Mouse (Mus musculus): Measurements from ENCODE around the gene Med18. TPM values are rescaled to one million over a fixed set of nuclear protein-coding genes. Genes with fewer than 3 reads are reported as not detected.
A peak's percentile ranks its signal among the peaks of the same experiment; 100 is the strongest.

Gene Med18
- 6.4 and 8.0 TPM in 2 replicates for polyA plus RNA-seq (2012; ENCODE audit: insufficient read depth, insufficient read length, missing spikeins)

DNA sequence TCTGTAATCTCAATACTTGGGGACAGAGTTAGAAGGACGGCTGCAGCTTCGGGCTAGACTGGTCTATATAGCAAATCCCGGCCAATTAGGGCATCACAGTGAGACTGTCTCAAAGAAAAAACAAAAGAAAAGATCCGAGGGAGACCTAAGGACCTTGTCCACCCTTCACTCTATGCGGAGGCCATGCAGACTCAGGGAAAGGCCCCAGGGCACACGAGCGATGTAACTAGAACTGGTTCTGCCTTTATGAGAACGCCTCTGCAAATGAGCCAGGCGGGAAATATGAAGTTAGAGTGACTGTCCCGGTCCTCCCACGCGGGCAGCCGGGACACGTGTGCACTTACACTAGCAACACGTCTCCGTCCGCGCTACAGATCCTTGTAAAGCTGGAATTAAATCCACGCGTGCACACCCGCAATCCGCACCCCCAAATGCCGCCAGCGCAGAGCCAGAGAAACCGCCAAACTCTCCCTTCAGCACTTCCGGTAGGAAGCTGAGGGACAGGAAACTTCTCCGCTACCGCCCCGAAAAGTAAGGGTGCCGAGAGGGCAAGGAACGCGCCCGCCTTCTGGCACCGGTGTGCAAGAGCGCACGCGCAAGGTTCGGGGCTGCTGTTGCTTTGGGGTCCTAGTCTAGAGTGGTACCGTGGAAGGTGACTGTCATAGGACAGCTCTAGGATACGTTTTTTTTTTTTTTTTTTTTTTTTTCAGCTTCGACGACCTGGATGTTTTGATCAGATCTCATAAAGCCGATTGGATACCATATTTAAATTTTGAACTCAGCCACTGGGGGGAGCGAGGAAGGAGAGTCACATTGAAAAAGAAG, at the start of gene Med18:
Med18 (minus strand) TSS at position 492 of the 825 bp plus-strand sequence.
- Histone ChIP-seq H3K4me3 (ENCODE audit: insufficient read depth, low read length) (peak within 1 kb of the TSS; percentile 65), H3K27ac (ENCODE audit: insufficient read depth, low read depth, low read length) (peak within 1 kb of the TSS; percentile 37), H3K4me1 (ENCODE audit: control insufficient read depth, insufficient read depth, low read length) (peaks cover 10% of the 10 kb centered on the region)
- peak; percentile 78; the same call in 1 of the 2 replicates for TF ChIP-seq POLR2A (IDR thresholded peaks at IDR 0.05; ENCODE audit: borderline replicate concordance, low read depth, low read length)
- peak; percentile 55; the same call in 1 of the 2 replicates for TF ChIP-seq CTCF (IDR thresholded peaks at IDR 0.05; ENCODE audit: low read depth, low read length)

DNA sequence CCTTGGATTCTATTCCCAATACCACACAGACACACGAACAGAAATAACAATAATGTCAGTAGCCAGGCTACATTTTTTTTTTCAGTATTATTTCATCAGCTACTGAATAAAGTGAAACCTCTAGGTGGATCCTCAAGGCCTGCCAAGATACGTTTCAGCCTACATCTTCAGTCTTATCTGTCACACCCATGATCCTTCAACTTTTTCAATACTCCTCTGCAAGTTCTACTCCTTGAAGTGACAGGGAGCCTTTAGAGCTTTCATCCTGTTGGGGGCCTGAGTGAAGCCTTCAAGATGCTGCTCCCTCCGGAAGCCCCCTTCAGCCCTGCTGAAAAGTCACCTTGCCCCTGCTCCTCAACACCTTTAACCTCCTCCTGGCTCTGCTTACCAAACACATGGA, 48.4 kb upstream of the Med18 start:
- peaks cover 37% of the 10 kb centered on the region for H3K4me1 ChIP-seq (ENCODE audit: control insufficient read depth, insufficient read depth, low read length)
- H3K27ac ChIP-seq (ENCODE audit: insufficient read depth, low read depth, low read length): no peak overlapping the region
- H3K4me3 ChIP-seq (ENCODE audit: insufficient read depth, low read length): no peak overlapping the region
- TF ChIP-seq POLR2A (IDR thresholded peaks at IDR 0.05; ENCODE audit: borderline replicate concordance, low read depth, low read length) (no peak), CTCF (IDR thresholded peaks at IDR 0.05; ENCODE audit: low read depth, low read length) (no peak)

DNA sequence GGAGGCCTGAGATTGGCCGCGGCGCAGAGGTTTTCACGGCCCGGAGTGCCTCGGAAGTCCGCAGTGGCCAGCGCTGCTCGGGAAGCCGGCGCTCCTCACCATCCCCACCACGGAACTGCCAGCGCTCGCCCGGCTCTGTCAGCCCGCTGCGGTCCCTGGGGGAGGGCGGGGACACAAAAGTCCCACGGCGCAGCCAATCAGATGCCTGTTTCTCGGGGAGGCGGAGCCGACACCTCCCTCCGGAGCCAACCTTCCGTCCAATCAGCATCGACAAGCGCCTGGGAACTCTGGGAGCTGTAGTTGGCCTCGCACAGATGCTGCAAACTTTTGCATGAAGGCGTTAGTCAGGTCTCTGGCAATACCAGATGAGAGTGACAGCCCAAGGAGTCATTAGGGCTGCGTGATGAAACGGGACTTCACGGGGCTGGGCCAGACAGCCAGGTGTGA, 46.7 kb upstream of the Med18 start, which contains the start of gene Sesn2:
Sesn2 (minus strand) TSS at position 150 of the 447 bp plus-strand sequence.
- TF ChIP-seq CTCF (IDR thresholded peaks at IDR 0.05; ENCODE audit: low read depth, low read length): no peak
- TF ChIP-seq POLR2A (IDR thresholded peaks at IDR 0.05; ENCODE audit: borderline replicate concordance, low read depth, low read length): peak; percentile 80; the same call in 1 of the 2 replicates
- peaks cover 43% of the 10 kb centered on the region for H3K4me1 ChIP-seq (ENCODE audit: control insufficient read depth, insufficient read depth, low read length)
- H3K4me3 ChIP-seq (ENCODE audit: insufficient read depth, low read length): peak within 1 kb of the TSS; percentile 86
- peak within 1 kb of the TSS; percentile 52 for H3K27ac ChIP-seq (ENCODE audit: insufficient read depth, low read depth, low read length)

DNA sequence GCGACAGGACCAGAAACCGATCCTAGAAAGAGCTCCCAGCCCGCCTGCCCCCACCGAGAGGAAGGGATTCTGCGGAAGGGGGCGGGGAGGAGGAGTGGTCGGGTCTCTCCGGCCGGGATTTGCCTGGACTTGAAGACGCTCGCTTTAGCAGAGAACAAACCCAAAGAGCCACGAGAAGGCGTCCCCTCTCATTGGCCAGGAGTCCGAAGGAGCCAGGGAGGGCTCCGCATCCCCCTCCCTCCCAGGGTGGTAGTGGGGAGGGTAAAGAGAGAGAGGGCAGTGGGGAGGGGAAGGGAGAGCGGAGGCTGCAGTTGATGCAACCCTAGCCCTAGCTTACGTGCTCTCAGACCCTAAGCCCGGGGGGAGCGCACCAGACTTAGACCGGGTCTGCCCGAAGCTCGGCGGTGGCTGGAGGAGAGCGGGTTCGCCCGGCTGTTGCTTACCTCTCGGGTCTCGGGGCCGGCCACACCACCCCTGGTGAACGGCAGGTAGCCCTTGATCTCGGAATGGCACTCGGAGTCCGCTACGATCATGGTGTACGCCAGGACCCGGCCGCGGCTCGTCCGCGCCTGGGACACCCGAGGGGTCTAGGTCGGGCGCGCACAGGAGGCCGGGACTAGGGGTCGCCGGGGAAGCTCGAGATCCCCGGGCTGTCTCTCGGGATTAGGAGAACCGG, 46.0 kb upstream of the Med18 start:
- peaks cover 48% of the 10 kb centered on the region for H3K4me1 ChIP-seq (ENCODE audit: control insufficient read depth, insufficient read depth, low read length)
- peak overlapping the region; percentile 86 for H3K4me3 ChIP-seq (ENCODE audit: insufficient read depth, low read length)
- peak overlapping the region; percentile 52 for H3K27ac ChIP-seq (ENCODE audit: insufficient read depth, low read depth, low read length)
- TF ChIP-seq CTCF (IDR thresholded peaks at IDR 0.05; ENCODE audit: low read depth, low read length): no peak

DNA sequence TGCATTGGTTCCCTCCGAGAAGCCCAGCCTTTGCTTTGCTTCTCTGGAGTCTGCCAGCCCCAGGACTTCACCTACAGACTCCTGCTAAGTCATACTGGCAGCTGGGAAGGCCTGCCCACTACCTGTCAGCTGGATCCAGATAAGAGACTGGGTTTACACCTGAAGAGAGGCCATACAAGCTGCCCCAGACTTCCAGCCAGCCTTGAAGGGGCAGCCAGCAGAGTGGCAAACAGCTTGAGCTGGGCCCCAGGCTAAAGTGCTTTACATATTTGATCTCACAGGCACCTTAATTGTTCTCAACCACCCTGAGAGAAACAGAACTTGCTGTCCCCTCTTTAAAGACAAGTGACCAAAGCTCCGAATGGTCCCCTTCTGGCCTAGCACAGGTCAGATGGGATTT, 43.5 kb upstream of the Med18 start:
- H3K27ac ChIP-seq (ENCODE audit: insufficient read depth, low read depth, low read length): no peak overlapping the region

DNA sequence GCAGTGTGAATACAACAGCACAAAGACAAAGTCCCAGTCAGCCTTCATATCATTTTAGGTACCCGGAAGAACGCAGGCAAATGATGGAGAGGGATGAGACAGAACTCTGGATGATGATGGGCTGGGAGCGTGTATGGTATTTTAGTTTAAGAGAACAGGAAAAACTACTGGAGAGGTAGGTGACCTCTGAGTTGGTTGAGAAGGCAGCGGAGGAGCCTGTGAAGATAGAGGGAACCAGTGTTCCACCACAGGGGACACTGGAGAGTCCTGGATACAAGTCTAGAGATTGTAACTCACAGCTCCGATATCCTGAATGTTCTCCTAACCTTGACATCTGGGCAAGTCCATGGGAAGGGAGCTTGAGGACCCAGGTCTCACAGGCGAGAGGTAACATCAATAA, 42.5 kb upstream of the Med18 start:
- TF ChIP-seq CTCF (IDR thresholded peaks at IDR 0.05; ENCODE audit: low read depth, low read length) (no peak), POLR2A (IDR thresholded peaks at IDR 0.05; ENCODE audit: borderline replicate concordance, low read depth, low read length) (no peak)
- Histone ChIP-seq H3K27ac (ENCODE audit: insufficient read depth, low read depth, low read length) (no peak overlapping the region), H3K4me3 (ENCODE audit: insufficient read depth, low read length) (no peak overlapping the region), H3K4me1 (ENCODE audit: control insufficient read depth, insufficient read depth, low read length) (peaks cover 42% of the 10 kb centered on the region)

More for the DNA sequence above, 43.5 kb upstream of the Med18 start:
- TF ChIP-seq CTCF (IDR thresholded peaks at IDR 0.05; ENCODE audit: low read depth, low read length) (no peak), POLR2A (IDR thresholded peaks at IDR 0.05; ENCODE audit: borderline replicate concordance, low read depth, low read length) (no peak)
- Histone ChIP-seq H3K4me3 (ENCODE audit: insufficient read depth, low read length) (no peak overlapping the region), H3K4me1 (ENCODE audit: control insufficient read depth, insufficient read depth, low read length) (peaks cover 43% of the 10 kb centered on the region)

DNA sequence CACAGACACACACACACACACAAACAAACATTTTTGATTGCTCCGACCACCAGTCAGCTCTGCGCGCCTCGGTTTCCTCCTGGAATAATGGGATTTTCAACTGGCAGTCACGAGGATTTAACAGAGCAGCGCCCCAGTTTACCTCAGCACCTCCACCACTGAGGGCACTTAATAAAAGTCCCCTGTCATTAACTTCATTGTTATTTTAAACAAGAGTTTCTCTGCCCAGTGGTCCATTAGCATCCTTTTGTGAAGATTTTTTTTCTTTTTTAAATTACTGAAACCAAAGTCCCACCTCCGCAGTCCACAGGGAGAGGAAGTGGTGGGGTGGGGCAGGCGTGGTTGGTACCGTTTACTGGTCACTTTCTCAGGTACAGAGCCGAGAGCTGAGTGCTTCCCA, 42.1 kb upstream of the Med18 start:
- no peak overlapping the region for H3K4me3 ChIP-seq (ENCODE audit: insufficient read depth, low read length)
- peaks cover 41% of the 10 kb centered on the region for H3K4me1 ChIP-seq (ENCODE audit: control insufficient read depth, insufficient read depth, low read length)
- peak overlapping the region; percentile 33 for H3K27ac ChIP-seq (ENCODE audit: insufficient read depth, low read depth, low read length)
- TF ChIP-seq POLR2A (IDR thresholded peaks at IDR 0.05; ENCODE audit: borderline replicate concordance, low read depth, low read length): no peak
- no peak for TF ChIP-seq CTCF (IDR thresholded peaks at IDR 0.05; ENCODE audit: low read depth, low read length)

DNA sequence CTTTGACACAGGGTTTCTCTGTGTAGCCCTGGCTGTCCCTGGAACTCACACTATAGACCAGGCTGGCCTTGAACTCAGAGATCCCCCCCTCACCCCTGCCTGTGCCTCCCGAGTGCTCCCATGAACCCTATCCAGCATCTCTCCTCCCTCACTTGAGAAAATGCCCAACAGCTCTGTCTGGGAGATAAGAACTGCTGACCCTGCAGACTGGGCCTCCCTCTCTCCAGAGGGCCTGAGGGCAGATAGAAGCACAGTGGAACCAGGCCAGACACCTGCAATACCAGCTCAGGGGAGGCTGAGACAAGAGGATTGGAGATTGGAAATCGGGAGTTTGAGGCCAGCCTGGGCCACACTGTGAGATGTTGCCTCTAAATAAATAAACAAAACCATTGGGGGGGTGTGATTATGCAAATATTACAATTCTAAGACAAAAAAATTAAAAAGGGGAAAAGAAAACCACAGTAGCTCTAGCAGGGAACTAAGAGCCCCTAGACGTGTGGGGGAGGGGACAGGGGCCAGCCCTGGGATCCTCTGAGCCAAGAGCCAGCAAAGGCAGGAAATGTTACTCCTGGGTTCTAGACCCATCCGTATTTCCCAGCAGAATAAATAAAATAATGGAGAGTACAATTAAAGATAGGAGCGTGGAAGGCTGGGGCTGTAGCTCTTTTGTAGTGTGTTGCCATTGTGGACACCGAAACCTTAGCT, 41.5 kb upstream of the Med18 start:
- Histone ChIP-seq H3K27ac (ENCODE audit: insufficient read depth, low read depth, low read length) (peak overlapping the region; percentile 73), H3K4me1 (ENCODE audit: control insufficient read depth, insufficient read depth, low read length) (peaks cover 44% of the 10 kb centered on the region), H3K4me3 (ENCODE audit: insufficient read depth, low read length) (no peak overlapping the region)
- no peak for TF ChIP-seq POLR2A (IDR thresholded peaks at IDR 0.05; ENCODE audit: borderline replicate concordance, low read depth, low read length)
- TF ChIP-seq CTCF (IDR thresholded peaks at IDR 0.05; ENCODE audit: low read depth, low read length): no peak

DNA sequence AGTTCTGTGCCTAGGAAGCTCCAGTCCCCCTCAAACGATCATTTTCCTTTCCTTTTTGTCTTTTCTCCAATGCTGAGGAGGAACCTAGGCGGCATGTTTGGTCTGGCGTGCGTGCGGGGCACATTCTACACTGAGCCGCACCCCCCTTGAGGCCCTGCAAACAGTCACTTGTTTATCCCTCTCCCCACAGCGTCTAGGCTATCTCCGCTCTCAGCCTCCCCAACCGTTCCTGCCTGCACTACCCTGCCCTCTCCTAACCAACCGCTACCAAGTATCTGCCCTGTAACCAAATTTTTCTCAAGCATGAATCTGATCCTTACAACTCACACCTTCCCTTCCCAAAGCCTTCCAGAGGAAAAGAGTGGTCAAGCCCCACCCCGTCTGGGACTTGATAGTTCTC, 39.6 kb upstream of the Med18 start:
- Histone ChIP-seq H3K4me1 (ENCODE audit: control insufficient read depth, insufficient read depth, low read length) (peaks cover 42% of the 10 kb centered on the region), H3K27ac (ENCODE audit: insufficient read depth, low read depth, low read length) (no peak overlapping the region), H3K4me3 (ENCODE audit: insufficient read depth, low read length) (no peak overlapping the region)
- TF ChIP-seq POLR2A (IDR thresholded peaks at IDR 0.05; ENCODE audit: borderline replicate concordance, low read depth, low read length): no peak
- TF ChIP-seq CTCF (IDR thresholded peaks at IDR 0.05; ENCODE audit: low read depth, low read length): no peak
